Mouse (Mus musculus) lung, postnatal 36 days (tissue): ENCODE data around the gene Cd3eap.

Experiments used
- DNase-seq: peaks from one replicate; pipeline ENCODE4 v3.0.0; 2022; ENCODE audit warnings: mixed read lengths

Gene Cd3eap

DNA sequence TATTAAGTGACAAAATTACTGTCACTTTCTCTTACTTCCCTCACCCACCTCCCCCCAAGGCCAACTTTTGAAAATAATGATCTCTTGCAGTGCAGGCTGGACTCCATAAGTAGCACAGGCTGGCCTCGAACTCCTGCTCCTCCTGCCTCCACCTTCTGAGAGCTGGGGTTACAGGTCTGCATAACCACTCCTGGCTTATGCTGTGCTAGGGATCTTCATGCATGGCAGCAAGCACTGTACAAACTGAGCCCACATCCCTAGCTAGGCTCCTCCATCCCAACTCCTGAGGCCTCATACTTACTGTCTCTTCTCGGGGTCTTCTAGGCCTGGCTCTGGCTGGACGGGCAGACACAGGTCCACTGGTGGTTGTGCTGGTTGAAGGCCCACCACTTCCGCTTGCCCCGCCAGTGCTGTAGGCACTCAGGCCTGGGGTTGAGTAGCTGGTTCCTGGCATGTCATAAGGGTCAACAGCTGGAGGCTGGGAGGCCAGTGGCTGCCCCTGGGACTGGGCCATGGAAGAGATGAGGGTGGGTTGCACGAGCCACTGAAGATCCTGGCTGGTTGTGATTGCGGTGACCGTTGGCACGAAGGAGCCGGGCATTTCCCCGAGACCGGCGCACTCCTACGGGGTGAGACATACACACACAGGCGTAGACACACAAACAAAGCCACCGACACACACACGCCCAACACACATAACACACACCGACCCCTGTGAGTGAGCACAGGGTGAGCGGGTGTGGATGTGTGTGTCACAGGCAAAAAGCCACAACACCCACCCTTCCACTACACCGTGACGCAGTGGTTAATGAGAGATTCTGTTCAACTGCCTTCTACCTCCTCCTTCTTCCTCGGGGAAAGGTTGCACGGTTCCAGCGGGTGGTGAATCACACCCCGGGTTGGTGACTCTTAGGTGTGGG is 52.2 kb downstream of the Cd3eap start:
- DNase-seq, result no peak
